Comparison of ENCODE assay signal across 9 mouse cellular contexts in genomic region chr11:86584898-86585597, GRCm38 (mm10). TPM values are rescaled to one million over a fixed set of nuclear protein-coding genes. Genes with fewer than 3 reads are reported as not detected.
DNase-seq lines count a peak whose midpoint lies in the region; ATAC-seq and TF ChIP-seq lines count a peak whose summit lies in the region.
"Had no signal": no experiment of that assay in that cellular context is flagged by ENCODE, and none has a peak within 500 bp of the region (broad histone marks: within the 10 kb centered on the region; RNA-seq: fewer than 3 reads in every experiment).

No protein-coding gene starts in this region.

- H3K4me3 ChIP-seq in heart, embryonic 14.5 days (ENCODE audit: control insufficient read depth in 1 of 2, insufficient read depth in 1 of 2, low read depth in 1 of 2, low read length in 2 of 2), result peak overlapping the region; percentile 54 to 66; a peak in 3 of 4 replicates
- peak overlapping the region; percentile 57 for H3K4me3 ChIP-seq in lung, postnatal 0 days (ENCODE audit: low read depth, low read length)
- peak overlapping the region; percentile 80 for H3K4me3 ChIP-seq in stomach, postnatal 0 days (ENCODE audit: low read depth, low read length)
- H3K4me3 ChIP-seq: hindbrain, embryonic 12.5 days had no signal

- no peak for TF ChIP-seq CTCF in lung, postnatal 0 days (IDR thresholded peaks at IDR 0.05)
- TF ChIP-seq CTCF in stomach, postnatal 0 days (IDR thresholded peaks at IDR 0.05; ENCODE audit: low read depth), result no peak

- intact Hi-C loops in heart, postnatal 14 days (cut with DNase I), result no loop called here

- H3K4me1 ChIP-seq in heart, embryonic 14.5 days (ENCODE audit: control insufficient read depth in 2 of 2, insufficient read depth in 2 of 2, low read length in 2 of 2), result peaks cover 6 to 27% of the 10 kb centered on the region in 2 experiments
- peaks cover 20% of the 10 kb centered on the region for H3K4me1 ChIP-seq in lung, postnatal 0 days (ENCODE audit: insufficient read depth, low read depth, low read length)
- H3K4me1 ChIP-seq in stomach, postnatal 0 days (replicated peaks; ENCODE audit: control insufficient read depth, insufficient read depth), result peaks cover 2% of the 10 kb centered on the region; the same call in 1 of the 2 replicates

- H3K27me3 ChIP-seq in heart, embryonic 14.5 days (ENCODE audit: control insufficient read depth, insufficient read depth, low read length), result no peaks in the 10 kb centered on the region
- no peaks in the 10 kb centered on the region for H3K27me3 ChIP-seq in lung, postnatal 0 days (replicated peaks; ENCODE audit: insufficient read depth, low read length)
- H3K27me3 ChIP-seq in stomach, postnatal 0 days (ENCODE audit: control insufficient read depth, insufficient read depth, low read length), result no peaks in the 10 kb centered on the region
- H3K27me3 ChIP-seq: hindbrain, embryonic 12.5 days had no signal

- ATAC-seq in heart, embryonic 14.5 days (ENCODE audit: insufficient number of reproducible peaks, insufficient read depth, low FRiP score, low read depth), result no peak
- no peak for ATAC-seq in lung, postnatal 0 days
- no peak for ATAC-seq in stomach, postnatal 0 days (ENCODE audit: low FRiP score, low TSS enrichment)

- DNase-seq in heart, postnatal 14 days, result no peak
- DNase-seq in lung, postnatal 0 days (ENCODE audit: low spot score), result peak; percentile 21
- DNase-seq in lung, postnatal 36 days, result no peak
- peak; percentile 76 for DNase-seq in induced T-regulatory cell, adult 2 months (ENCODE audit: low read depth)
- no peak for DNase-seq in stomach, postnatal 0 days (ENCODE audit: low spot score)
- no peak for DNase-seq in cerebellum, adult 9-10 months
- no peak for DNase-seq in spleen, adult 18-20 months

- H3K9ac ChIP-seq in heart, embryonic 14.5 days (ENCODE audit: low read length), result peak overlapping the region; percentile 82
- peak overlapping the region; percentile 81 for H3K9ac ChIP-seq in lung, postnatal 0 days (replicated peaks; ENCODE audit: low read depth)
- peak overlapping the region; percentile 98 for H3K9ac ChIP-seq in stomach, postnatal 0 days (ENCODE audit: low read length)
- H3K9ac ChIP-seq: hindbrain, embryonic 12.5 days had no signal

- no peaks in the 10 kb centered on the region for H3K9me3 ChIP-seq in heart, embryonic 14.5 days (ENCODE audit: control insufficient read depth, low read length)
- no peaks in the 10 kb centered on the region for H3K9me3 ChIP-seq in lung, postnatal 0 days (ENCODE audit: low read length)
- H3K9me3 ChIP-seq in stomach, postnatal 0 days (ENCODE audit: control insufficient read depth, low read length), result no peaks in the 10 kb centered on the region
- H3K9me3 ChIP-seq: hindbrain, embryonic 12.5 days had no signal

- 42% methylated on average over 7 of the region's 7 CpGs for WGBS in heart, embryonic 14.5 days
- 33% methylated on average over 7 of the region's 7 CpGs for WGBS in lung, postnatal 0 days
- 32% methylated on average over 7 of the region's 7 CpGs for WGBS in stomach, postnatal 0 days

- TF ChIP-seq EP300 in lung, postnatal 0 days (IDR thresholded peaks at IDR 0.05), result no peak; the same call in 1 of the 2 replicates
- TF ChIP-seq EP300 in stomach, postnatal 0 days (optimal IDR thresholded peaks at IDR 0.05), result no peak

- H3K4me2 ChIP-seq in heart, embryonic 14.5 days (ENCODE audit: low read length), result peak overlapping the region; percentile 83
- peak overlapping the region; percentile 60 for H3K4me2 ChIP-seq in lung, postnatal 0 days (replicated peaks; ENCODE audit: low read depth, low read length)
- peak overlapping the region; percentile 66 for H3K4me2 ChIP-seq in stomach, postnatal 0 days (replicated peaks; ENCODE audit: low read depth)
- H3K4me2 ChIP-seq: hindbrain, embryonic 12.5 days had no signal

- H3K36me3 ChIP-seq in heart, embryonic 14.5 days (ENCODE audit: control insufficient read depth, insufficient read depth, low read length), result peaks cover 10% of the 10 kb centered on the region; the same call in 1 of the 2 replicates
- no peaks in the 10 kb centered on the region for H3K36me3 ChIP-seq in lung, postnatal 0 days (ENCODE audit: insufficient read depth, low read length)
- no peaks in the 10 kb centered on the region for H3K36me3 ChIP-seq in stomach, postnatal 0 days (ENCODE audit: control insufficient read depth, insufficient read depth, low read length)

- peak overlapping the region; percentile 86 to 88 for H3K27ac ChIP-seq in heart, embryonic 14.5 days (replicated peaks in 1 of 2; ENCODE audit: control insufficient read depth in 1 of 2, insufficient read depth in 1 of 2, low read depth in 2 of 2, low read length in 2 of 2)
- H3K27ac ChIP-seq in lung, postnatal 0 days (ENCODE audit: low read length), result peak overlapping the region; percentile 97
- peak overlapping the region; percentile 99 for H3K27ac ChIP-seq in stomach, postnatal 0 days (replicated peaks)
- H3K27ac ChIP-seq: hindbrain, embryonic 12.5 days had no signal

RNA-seq across cellular contexts. Expression of gene Tubd1, which starts 40.3 kb away (rescaled TPM):
- polyA plus RNA-seq in heart, embryonic 14.5 days (2014; fragmentation: Nextera tagmentation; extraction: Ambion mirVana), result 12.0 and 13.2 TPM in 2 replicates
- total RNA-seq in heart, postnatal 14 days (2021), result 1 to 10 TPM; 5.9 to 7.1 TPM
- polyA plus RNA-seq in lung, postnatal 0 days (2015; fragmentation: Nextera tagmentation; extraction: Ambion mirVana), result 7.3 and 7.5 TPM in 2 replicates
- 7.6 and 7.8 TPM in 2 replicates for polyA plus RNA-seq in stomach, postnatal 0 days (2015; fragmentation: Nextera tagmentation; extraction: Ambion mirVana)

RNA-seq across cellular contexts. Expression of gene Rps6kb1, which starts 40.4 kb away (rescaled TPM):
- 33.4 and 34.8 TPM in 2 replicates for polyA plus RNA-seq in heart, embryonic 14.5 days (2014; fragmentation: Nextera tagmentation; extraction: Ambion mirVana)
- 10 to 100 TPM; 22.5 to 24.4 TPM for total RNA-seq in heart, postnatal 14 days (2021)
- polyA plus RNA-seq in lung, postnatal 0 days (2015; fragmentation: Nextera tagmentation; extraction: Ambion mirVana), result 35.5 and 35.6 TPM in 2 replicates
- polyA plus RNA-seq in stomach, postnatal 0 days (2015; fragmentation: Nextera tagmentation; extraction: Ambion mirVana), result 40.7 and 42.3 TPM in 2 replicates

Comparison
In these comparisons a context has a peak if more than half of its experiments do, and no peak if none do; other contexts are left out.
1. DNase-seq: peak in lung, postnatal 0 days (single experiment) and induced T-regulatory cell, adult 2 months (single experiment); none in heart, postnatal 14 days (0 of 2), lung, postnatal 36 days (single experiment), stomach, postnatal 0 days (single experiment), cerebellum, adult 9-10 months (single experiment) and spleen, adult 18-20 months (0 of 2).
2. Peak in every context shown above with its lines, with median percentiles within 50 percentile points of each other: H3K27ac ChIP-seq, H3K4me2 ChIP-seq, H3K4me3 ChIP-seq and H3K9ac ChIP-seq.